Mouse (Mus musculus) left cerebral cortex, adult 2 months (tissue): ENCODE results near the gene Mis18a. TPM values are rescaled to one million over a fixed set of nuclear protein-coding genes. Genes with fewer than 3 reads are reported as not detected.

ENCODE experiments used
- DNase-seq, 2 experiments: peaks; one replicate each; pipeline ENCODE4 v3.0.0; 2021 to 2022; ENCODE audit warnings: low spot score in 2 of 2, mixed read lengths in 1 of 2; ENCODE audit errors: extremely low spot score in 1 of 2
- H3K27ac ChIP-seq: fragments of 200-600 bp; 2 replicates; pipeline ENCODE4 v1.8.1; 2022
- H3K4me3 ChIP-seq: fragments of 200-600 bp; 2 replicates; pipeline ENCODE4 v1.8.1; 2022
- CTCF ChIP-seq: fragments of 200-600 bp; IDR thresholded peaks from 2 replicates; pipeline ENCODE4 v1.8.1; 2022; ENCODE audit warnings: antibody characterized with exemption, mild to moderate bottlenecking, moderate library complexity
- intact Hi-C: fragments of 180-260 bp; cut with DNase I; formaldehyde crosslinking; loops from one replicate; pipeline ENCODE4 v1.15.1; 2025
- total RNA-seq, 2 experiments: library from RNA; stranded (reverse); gene quantifications; 2 replicates each; pipeline ENCODE4 v1.2.3; 2021

The Mis18a gene
- total RNA-seq, 2 experiments from 2014 or later, result 5.4 to 8.2 TPM

- no peak for TF ChIP-seq CTCF
- no peak for DNase-seq
- intact Hi-C loops, result no loop called here
- Histone ChIP-seq H3K27ac (no peak overlapping the region), H3K4me3 (no peak overlapping the region)
These were observed 27.8 kb downstream of the Mis18a start for GRCm38 (mm10) chr16:90699390-90699789.

- TF ChIP-seq CTCF, result no peak
- peak overlapping the region; percentile 36 for H3K27ac ChIP-seq
- no peak for DNase-seq
- H3K4me3 ChIP-seq, result no peak overlapping the region
- intact Hi-C loops, result no loop called here
These were observed 30.9 kb downstream of the Mis18a start for GRCm38 (mm10) chr16:90696306-90696705.

GRCm38 (mm10) chr16:90695121-90695520, 32.1 kb downstream of the Mis18a start:
- H3K27ac ChIP-seq, result no peak overlapping the region
- no peak for TF ChIP-seq CTCF
- no peak for DNase-seq
- intact Hi-C loops, result no loop called here
- no peak overlapping the region for H3K4me3 ChIP-seq

GRCm38 (mm10) chr16:90694719-90695118, 32.5 kb downstream of the Mis18a start:
- Histone ChIP-seq H3K27ac (no peak overlapping the region), H3K4me3 (no peak overlapping the region)
- no peak for DNase-seq
- peak; percentile 59 for TF ChIP-seq CTCF
- intact Hi-C loops, result no loop called here

GRCm38 (mm10) chr16:90693625-90694024, 33.6 kb downstream of the Mis18a start:
- intact Hi-C loops, result no loop called here
- TF ChIP-seq CTCF, result no peak
- Histone ChIP-seq H3K27ac (no peak overlapping the region; the same call in 1 of the 2 replicates), H3K4me3 (no peak overlapping the region)
- no peak for DNase-seq

GRCm38 (mm10) chr16:90692704-90693385, 34.4 kb downstream of the Mis18a start:
- intact Hi-C loops, result loop anchor here (1.0 kb wide), 1 partner anchor 71 kb away; no protein-coding TSS in a partner anchor
- no peak overlapping the region for H3K4me3 ChIP-seq
- peak; percentile 38 for DNase-seq
- H3K27ac ChIP-seq, result peak overlapping the region; percentile 76
- no peak; the same call in 1 of the 2 replicates for TF ChIP-seq CTCF

GRCm38 (mm10) chr16:90687687-90688263, 39.4 kb downstream of the Mis18a start:
- no peak overlapping the region for H3K4me3 ChIP-seq
- no peak for DNase-seq
- TF ChIP-seq CTCF, result no peak
- intact Hi-C loops, result no loop called here
- H3K27ac ChIP-seq, result no peak overlapping the region

- Histone ChIP-seq H3K27ac (no peak overlapping the region), H3K4me3 (no peak overlapping the region)
- TF ChIP-seq CTCF, result no peak; the same call in 1 of the 2 replicates
- intact Hi-C loops, result no loop called here
- no peak for DNase-seq
These were observed 40.2 kb downstream of the Mis18a start for GRCm38 (mm10) chr16:90687011-90687410.

- H3K27ac ChIP-seq, result no peak overlapping the region
- intact Hi-C loops, result no loop called here
- H3K4me3 ChIP-seq, result no peak overlapping the region
- TF ChIP-seq CTCF, result no peak
- no peak for DNase-seq
These were observed 43.1 kb downstream of the Mis18a start for GRCm38 (mm10) chr16:90684092-90684491.

GRCm38 (mm10) chr16:90679984-90680383, 47.2 kb downstream of the Mis18a start:
- TF ChIP-seq CTCF, result no peak
- intact Hi-C loops, result no loop called here
- no peak overlapping the region for H3K4me3 ChIP-seq
- H3K27ac ChIP-seq, result no peak overlapping the region
- DNase-seq, result no peak

- Histone ChIP-seq H3K4me3 (no peak overlapping the region), H3K27ac (no peak overlapping the region)
- intact Hi-C loops, result no loop called here
- peak; percentile 36 for TF ChIP-seq CTCF
- no peak for DNase-seq
These were observed 48.4 kb downstream of the Mis18a start for GRCm38 (mm10) chr16:90678820-90679219.

- no peak for DNase-seq
- Histone ChIP-seq H3K27ac (no peak overlapping the region), H3K4me3 (no peak overlapping the region)
- no peak for TF ChIP-seq CTCF
- intact Hi-C loops, result no loop called here
These were observed 50.2 kb downstream of the Mis18a start for GRCm38 (mm10) chr16:90676920-90677574.
